Mouse (Mus musculus) embryonic facial prominence, embryonic 13.5 days (tissue): ENCODE results near the gene Sgk1. TPM values are rescaled to one million over a fixed set of nuclear protein-coding genes. Genes with fewer than 3 reads are reported as not detected.

ENCODE experiments used
- ATAC-seq: fragments of 200-750 bp; cut with Nextera tagmentation; 2 replicates; pipeline ENCODE4 v1.8.0; 2017; ENCODE audit warnings: low read depth; ENCODE audit not compliant: insufficient number of reproducible peaks, insufficient read depth, low FRiP score, low TSS enrichment
- H3K27ac ChIP-seq: fragments of 300-500 bp; sonication (generic); 2 replicates; pipeline ENCODE4 v1.5.1; 2015; ENCODE audit warnings: moderate library complexity, mild to moderate bottlenecking, inconsistent platforms
- H3K27me3 ChIP-seq: fragments of 300-500 bp; sonication (generic); 2 replicates; pipeline ENCODE4 v1.6.1; 2015; ENCODE audit warnings: mild to moderate bottlenecking, inconsistent platforms
- H3K36me3 ChIP-seq: fragments of 300-500 bp; sonication (generic); 2 replicates; pipeline ENCODE4 v1.6.1; 2015; ENCODE audit warnings: mild to moderate bottlenecking, inconsistent platforms
- H3K4me1 ChIP-seq: fragments of 300-500 bp; sonication (generic); 2 replicates; pipeline ENCODE4 v1.6.1; 2015; ENCODE audit warnings: inconsistent platforms
- H3K4me2 ChIP-seq: fragments of 300-500 bp; sonication (generic); 2 replicates; pipeline ENCODE4 v1.6.1; 2015; ENCODE audit warnings: moderate library complexity, mild to moderate bottlenecking, inconsistent platforms
- H3K4me3 ChIP-seq: fragments of 300-500 bp; sonication (generic); 2 replicates; pipeline ENCODE4 v1.5.1; 2015; ENCODE audit warnings: mild to moderate bottlenecking, inconsistent platforms
- H3K9ac ChIP-seq: fragments of 300-500 bp; sonication (generic); 2 replicates; pipeline ENCODE4 v1.6.1; 2015; ENCODE audit warnings: mild to moderate bottlenecking, inconsistent platforms
- H3K9me3 ChIP-seq: fragments of 300-500 bp; sonication (generic); 2 replicates; pipeline ENCODE4 v1.6.1; 2016; ENCODE audit warnings: inconsistent platforms
- WGBS: fragments of 180-500 bp; shearing (Covaris S2); methylation state at CpG from one replicate; pipeline ENCODE4 v1.1.7; 2015; ENCODE audit warnings: mixed read lengths; 5-methylcytosine and 5-hydroxymethylcytosine counted together
- polyA plus RNA-seq: library from polyadenylated mRNA; unstranded; fragments of >200 nt; fragmentation: Nextera tagmentation; extraction: Ambion mirVana; gene quantifications from 2 replicates; pipeline ENCODE4 v1.2.1, GENCODE M21; 2015

Gene Sgk1
- polyA plus RNA-seq, 1 experiment from 2014 or later: 48.9 TPM

- no peak for ATAC-seq
- Histone ChIP-seq H3K4me2 (no peak overlapping the region), H3K9me3 (no peaks in the 10 kb centered on the region), H3K36me3 (no peaks in the 10 kb centered on the region), H3K4me3 (no peak overlapping the region), H3K27me3 (no peaks in the 10 kb centered on the region), H3K27ac (no peak overlapping the region), H3K9ac (no peak overlapping the region), H3K4me1 (no peaks in the 10 kb centered on the region)
- WGBS: 79% methylated on average over 5 of the region's 5 CpGs
Observed at GRCm38 (mm10) chr10:21976253-21976652, 94.3 kb downstream of the Sgk1 start.

- no peaks in the 10 kb centered on the region for H3K9me3 ChIP-seq
- no peaks in the 10 kb centered on the region for H3K27me3 ChIP-seq
- no peaks in the 10 kb centered on the region for H3K36me3 ChIP-seq
- no peak overlapping the region for H3K9ac ChIP-seq
- H3K4me1 ChIP-seq: no peaks in the 10 kb centered on the region
- H3K4me3 ChIP-seq: no peak overlapping the region
- WGBS: 78% methylated on average over 9 of the region's 9 CpGs
- H3K4me2 ChIP-seq: no peak overlapping the region
- no peak for ATAC-seq
- H3K27ac ChIP-seq: no peak overlapping the region
Observed at GRCm38 (mm10) chr10:21978421-21978820, 96.4 kb downstream of the Sgk1 start.

DNA sequence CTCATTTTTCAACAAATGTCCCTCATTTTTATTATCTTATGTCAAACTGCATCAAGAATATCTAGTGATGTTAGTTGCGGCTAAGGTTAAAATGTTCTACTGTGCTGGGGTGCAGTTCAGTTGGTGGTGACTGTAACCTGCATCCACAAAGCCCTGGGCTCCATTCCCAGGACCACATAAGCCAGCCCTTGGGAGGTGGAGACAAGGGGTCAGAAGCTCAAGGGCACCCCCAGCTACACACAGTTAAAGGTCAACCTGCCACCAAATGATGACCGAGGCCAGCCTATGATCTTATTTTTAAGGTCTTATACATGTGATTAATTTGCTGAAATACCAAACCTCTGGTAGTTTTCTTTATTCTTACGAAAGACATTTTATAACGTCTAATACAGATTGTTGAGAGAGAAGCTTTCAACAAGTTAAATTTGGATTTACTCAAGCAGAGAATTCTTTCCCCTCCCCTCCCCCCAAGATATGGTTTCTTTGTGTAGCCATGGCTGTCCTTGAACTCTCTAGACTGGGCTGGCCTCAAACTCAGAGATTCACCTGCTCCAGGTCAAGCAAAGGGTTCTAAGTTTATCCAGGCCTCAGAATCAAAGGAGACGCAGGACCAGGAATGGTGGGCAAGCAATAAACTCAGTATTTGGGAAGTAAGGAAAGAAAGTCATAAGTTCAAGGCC lies 97.4 kb downstream of the Sgk1 start:
- ATAC-seq: no peak
- no peaks in the 10 kb centered on the region for H3K4me1 ChIP-seq
- no peaks in the 10 kb centered on the region for H3K36me3 ChIP-seq
- H3K27me3 ChIP-seq: no peaks in the 10 kb centered on the region
- 90% methylated on average over 5 of the region's 5 CpGs for WGBS
- H3K9ac ChIP-seq: no peak overlapping the region
- no peaks in the 10 kb centered on the region for H3K9me3 ChIP-seq
- no peak overlapping the region for H3K4me3 ChIP-seq
- H3K4me2 ChIP-seq: no peak overlapping the region
- no peak overlapping the region for H3K27ac ChIP-seq

- Histone ChIP-seq H3K4me1 (no peaks in the 10 kb centered on the region), H3K9ac (no peak overlapping the region), H3K4me2 (no peak overlapping the region), H3K4me3 (no peak overlapping the region), H3K27ac (no peak overlapping the region), H3K9me3 (no peaks in the 10 kb centered on the region), H3K27me3 (no peaks in the 10 kb centered on the region), H3K36me3 (no peaks in the 10 kb centered on the region)
- WGBS: 74% methylated on average over 6 of the region's 6 CpGs
- ATAC-seq: no peak
Observed at GRCm38 (mm10) chr10:21980780-21981435, 98.9 kb downstream of the Sgk1 start.

DNA sequence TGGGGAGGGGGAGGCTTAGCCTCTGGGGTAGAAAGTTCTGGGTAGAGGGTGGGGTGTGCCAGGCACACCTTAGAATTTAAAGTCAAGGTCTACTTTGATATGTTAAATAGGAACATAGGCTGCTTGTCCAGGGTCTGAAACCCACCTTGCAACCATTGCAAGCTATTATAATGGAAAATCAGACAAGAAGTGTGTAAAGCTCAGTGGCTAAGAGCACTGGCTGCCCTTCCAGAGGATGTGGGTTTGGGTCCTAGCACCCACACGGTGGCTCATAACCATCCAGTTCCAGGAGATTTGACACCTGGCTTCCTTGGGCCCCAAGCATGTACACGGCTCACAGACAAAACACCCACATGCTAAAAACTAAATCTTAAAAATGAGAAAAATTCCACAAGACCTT lies 100.3 kb downstream of the Sgk1 start:
- Histone ChIP-seq H3K27ac (no peak overlapping the region), H3K4me2 (no peak overlapping the region), H3K9ac (no peak overlapping the region), H3K4me1 (no peaks in the 10 kb centered on the region), H3K27me3 (no peaks in the 10 kb centered on the region), H3K9me3 (no peaks in the 10 kb centered on the region), H3K36me3 (no peaks in the 10 kb centered on the region), H3K4me3 (no peak overlapping the region)
- 82% methylated on average over 2 of the region's 2 CpGs for WGBS
- ATAC-seq: no peak

GRCm38 (mm10) chr10:21988489-21988888 lies 106.5 kb downstream of the Sgk1 start:
- Histone ChIP-seq H3K27me3 (peaks cover 13% of the 10 kb centered on the region), H3K27ac (no peak overlapping the region), H3K36me3 (no peaks in the 10 kb centered on the region), H3K4me1 (peaks cover 21% of the 10 kb centered on the region), H3K4me2 (no peak overlapping the region), H3K9ac (no peak overlapping the region), H3K9me3 (no peaks in the 10 kb centered on the region), H3K4me3 (no peak overlapping the region)
- no peak for ATAC-seq
- 82% methylated on average over 5 of the region's 5 CpGs for WGBS

- no peak overlapping the region for H3K27ac ChIP-seq
- peak overlapping the region; percentile 73 for H3K4me3 ChIP-seq
- H3K9ac ChIP-seq: no peak overlapping the region
- H3K36me3 ChIP-seq: peaks cover under 1% of the 10 kb centered on the region
- ATAC-seq: no peak
- peaks cover 13% of the 10 kb centered on the region for H3K27me3 ChIP-seq
- WGBS: 11% methylated on average over 17 of the region's 17 CpGs
- H3K9me3 ChIP-seq: no peaks in the 10 kb centered on the region
- peak overlapping the region; percentile 82 for H3K4me2 ChIP-seq
- H3K4me1 ChIP-seq: peaks cover 32% of the 10 kb centered on the region
Observed at GRCm38 (mm10) chr10:21991351-21991840, 109.4 kb downstream of the Sgk1 start.

GRCm38 (mm10) chr10:21991986-21992833 lies 110.2 kb downstream of the Sgk1 start:
- Histone ChIP-seq H3K4me3 (peak overlapping the region; percentile 73), H3K9ac (peak overlapping the region; percentile 66), H3K4me1 (peaks cover 40% of the 10 kb centered on the region), H3K36me3 (peaks cover 9% of the 10 kb centered on the region), H3K9me3 (no peaks in the 10 kb centered on the region), H3K27me3 (peaks cover 13% of the 10 kb centered on the region), H3K27ac (0 out of 2 replicates have a peak overlapping the region, but pooled peaks have one; percentile 48), H3K4me2 (peak overlapping the region; percentile 82)
- WGBS: 13% methylated on average over 17 of the region's 17 CpGs
- ATAC-seq: no peak

GRCm38 (mm10) chr10:21992834-21993514 lies 111.0 kb downstream of the Sgk1 start:
- Histone ChIP-seq H3K4me2 (peak overlapping the region; percentile 82), H3K36me3 (peaks cover 17% of the 10 kb centered on the region), H3K9me3 (no peaks in the 10 kb centered on the region), H3K9ac (peak overlapping the region; percentile 82), H3K4me1 (peaks cover 46% of the 10 kb centered on the region), H3K27me3 (peaks cover 13% of the 10 kb centered on the region), H3K27ac (peak overlapping the region; percentile 48; the same call in 1 of the 2 replicates), H3K4me3 (peak overlapping the region; percentile 73)
- no peak for ATAC-seq
- WGBS: under 1% methylated on average over 30 of the region's 30 CpGs

DNA sequence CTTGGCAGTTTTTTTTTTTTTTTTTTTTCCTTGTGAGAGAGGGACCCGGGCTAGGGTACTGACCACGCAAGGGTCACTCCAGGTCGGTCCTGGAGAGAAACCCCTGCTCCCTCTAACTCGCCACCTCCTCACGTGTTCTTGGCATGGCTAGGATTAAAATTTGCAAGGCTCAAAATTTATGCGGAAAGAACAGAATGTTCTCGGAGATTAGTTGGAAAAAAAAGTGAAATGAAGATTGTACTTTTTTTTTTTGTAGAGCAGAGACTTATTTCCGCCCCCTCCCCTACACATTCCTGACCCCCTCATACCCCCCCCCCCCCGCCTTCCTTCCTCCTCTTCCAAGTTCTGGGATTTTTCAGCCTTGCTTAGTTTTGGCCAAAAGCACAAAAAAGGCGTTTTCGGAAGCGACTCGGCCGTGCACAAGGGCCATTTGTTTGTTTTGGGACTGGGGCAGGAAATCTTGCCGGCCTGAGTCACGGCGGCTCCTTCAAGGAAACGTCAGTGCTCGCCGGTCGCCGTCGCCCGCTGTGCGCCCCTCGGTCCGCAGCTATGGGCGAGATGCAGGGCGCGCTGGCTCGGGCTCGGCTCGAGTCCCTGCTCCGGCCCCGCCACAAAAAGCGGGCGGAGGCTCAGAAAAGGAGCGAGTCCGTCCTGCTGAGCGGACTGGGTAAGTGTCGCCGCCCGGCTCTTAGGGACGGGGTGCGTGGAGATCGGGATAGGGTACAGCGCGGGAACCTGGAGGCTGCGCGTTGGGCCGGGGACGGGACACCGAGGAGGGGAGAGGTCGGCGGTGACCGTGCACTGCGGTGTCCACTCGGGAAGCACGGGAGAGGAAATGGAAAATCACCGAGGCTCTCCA lies 111.8 kb downstream of the Sgk1 start:
- Histone ChIP-seq H3K4me2 (peak overlapping the region; percentile 82), H3K36me3 (peaks cover 24% of the 10 kb centered on the region), H3K27ac (peak overlapping the region; percentile 89), H3K9me3 (no peaks in the 10 kb centered on the region), H3K4me3 (peak overlapping the region; percentile 73), H3K4me1 (peaks cover 51% of the 10 kb centered on the region), H3K9ac (peak overlapping the region; percentile 82), H3K27me3 (peaks cover 13% of the 10 kb centered on the region)
- under 1% methylated on average over 58 of the region's 60 CpGs for WGBS
- peak; percentile 67 for ATAC-seq
